Comparison of ENCODE assay signal across 11 mouse cellular contexts in genomic region chr8:8489784-8490183, GRCm38 (mm10).
DNase-seq lines count a peak whose midpoint lies in the region; ATAC-seq and TF ChIP-seq lines count a peak whose summit lies in the region.
"Had no signal": no experiment of that assay in that cellular context is flagged by ENCODE, and none has a peak within 500 bp of the region (broad histone marks: within the 10 kb centered on the region; RNA-seq: fewer than 3 reads in every experiment).

No protein-coding gene starts in this region.

- no peak for DNase-seq in heart, adult 9 months (ENCODE audit: low spot score in 2 of 2)
- peak; percentile 49 for DNase-seq in embryo, embryonic 11 days
- DNase-seq in hindbrain, embryonic 11.5 days (ENCODE audit: low spot score): peak; percentile 55
- no peak for DNase-seq in midbrain, postnatal 0 days (ENCODE audit: low spot score)
- no peak for DNase-seq in kidney, adult 11 months
- no peak for DNase-seq in adrenal gland, adult 18-20 months (ENCODE audit: low spot score in 2 of 2)
- no peak for DNase-seq in stomach, postnatal 0 days (ENCODE audit: low spot score)
- DNase-seq: gastrocnemius, postnatal 10 days had no signal

- WGBS in heart, embryonic 12.5 days: 11% methylated on average over 9 of the region's 9 CpGs
- 3% methylated on average over 9 of the region's 9 CpGs for WGBS in hindbrain, embryonic 11.5 days
- 11% methylated on average over 9 of the region's 9 CpGs for WGBS in midbrain, postnatal 0 days
- WGBS in stomach, postnatal 0 days: 49% methylated on average over 9 of the region's 9 CpGs

- no peak for TF ChIP-seq CTCF in midbrain, postnatal 0 days (IDR thresholded peaks at IDR 0.05)
- TF ChIP-seq CTCF in stomach, postnatal 0 days (IDR thresholded peaks at IDR 0.05; ENCODE audit: low read depth): no peak

- H3K4me2 ChIP-seq in heart, embryonic 12.5 days: peak overlapping the region; percentile 58
- H3K4me2 ChIP-seq in hindbrain, embryonic 11.5 days (replicated peaks; ENCODE audit: low read depth, low read length): no peak overlapping the region; the same call in 1 of the 2 replicates
- H3K4me2 ChIP-seq in midbrain, postnatal 0 days (ENCODE audit: low read depth, low read length, poor library complexity, severe bottlenecking): peak overlapping the region; percentile 26
- H3K4me2 ChIP-seq in stomach, postnatal 0 days (replicated peaks; ENCODE audit: low read depth): no peak overlapping the region

- peaks cover 37% of the 10 kb centered on the region for H3K4me1 ChIP-seq in heart, embryonic 12.5 days (replicated peaks)
- H3K4me1 ChIP-seq in hindbrain, embryonic 11.5 days (replicated peaks; ENCODE audit: control insufficient read depth, insufficient read depth, low read length): peaks cover 12% of the 10 kb centered on the region
- peaks cover 16% of the 10 kb centered on the region for H3K4me1 ChIP-seq in midbrain, postnatal 0 days (ENCODE audit: insufficient read depth, low read length)
- H3K4me1 ChIP-seq in stomach, postnatal 0 days (replicated peaks; ENCODE audit: control insufficient read depth, insufficient read depth): peaks cover 4% of the 10 kb centered on the region; the same call in 1 of the 2 replicates

- H3K27ac ChIP-seq in heart, embryonic 12.5 days (ENCODE audit: poor library complexity, severe bottlenecking): no peak overlapping the region
- peak overlapping the region; percentile 71 for H3K27ac ChIP-seq in hindbrain, embryonic 11.5 days (ENCODE audit: low read depth, low read length)
- no peak overlapping the region for H3K27ac ChIP-seq in midbrain, postnatal 0 days (ENCODE audit: low read depth, low read length)
- H3K27ac ChIP-seq in stomach, postnatal 0 days (replicated peaks): no peak overlapping the region
- H3K27ac ChIP-seq: liver, embryonic 13.5 days had no signal

- H3K27me3 ChIP-seq in heart, embryonic 12.5 days (replicated peaks): no peaks in the 10 kb centered on the region; the same call in 1 of the 2 replicates
- no peaks in the 10 kb centered on the region; the same call in 1 of the 2 replicates for H3K27me3 ChIP-seq in hindbrain, embryonic 11.5 days (ENCODE audit: control insufficient read depth, insufficient read depth, low read length)
- no peaks in the 10 kb centered on the region for H3K27me3 ChIP-seq in midbrain, postnatal 0 days (ENCODE audit: insufficient read depth, low read length)
- no peaks in the 10 kb centered on the region for H3K27me3 ChIP-seq in stomach, postnatal 0 days (ENCODE audit: control insufficient read depth, insufficient read depth, low read length)

- no peak for TF ChIP-seq EP300 in stomach, postnatal 0 days (optimal IDR thresholded peaks at IDR 0.05)

- ATAC-seq in heart, embryonic 12.5 days (ENCODE audit: insufficient number of reproducible peaks, low FRiP score): no peak
- peak; percentile 47 for ATAC-seq in hindbrain, embryonic 11.5 days (ENCODE audit: low FRiP score)
- no peak for ATAC-seq in midbrain, postnatal 0 days (ENCODE audit: low FRiP score)
- ATAC-seq in stomach, postnatal 0 days (ENCODE audit: low FRiP score, low TSS enrichment): no peak
- ATAC-seq: intestine, postnatal 0 days had no signal

- no peak overlapping the region for H3K4me3 ChIP-seq in heart, embryonic 12.5 days
- H3K4me3 ChIP-seq in hindbrain, embryonic 11.5 days (ENCODE audit: low read depth, low read length): no peak overlapping the region
- H3K4me3 ChIP-seq in midbrain, postnatal 0 days (ENCODE audit: low read depth, low read length): no peak overlapping the region
- H3K4me3 ChIP-seq in stomach, postnatal 0 days (ENCODE audit: low read depth, low read length): no peak overlapping the region

- no peak overlapping the region for H3K9ac ChIP-seq in heart, embryonic 12.5 days
- peak overlapping the region; percentile 12; the same call in 1 of the 2 replicates for H3K9ac ChIP-seq in hindbrain, embryonic 11.5 days (ENCODE audit: low read depth, low read length)
- 0 out of 2 replicates have a peak overlapping the region, but pooled peaks have one; percentile 26 for H3K9ac ChIP-seq in midbrain, postnatal 0 days (replicated peaks; ENCODE audit: low read length, poor library complexity, severe bottlenecking)
- no peak overlapping the region for H3K9ac ChIP-seq in stomach, postnatal 0 days (ENCODE audit: low read length)
- H3K9ac ChIP-seq: liver, embryonic 13.5 days had no signal

- H3K9me3 ChIP-seq in heart, embryonic 12.5 days (replicated peaks): no peaks in the 10 kb centered on the region
- H3K9me3 ChIP-seq in hindbrain, embryonic 11.5 days (ENCODE audit: control insufficient read depth, low read length): no peaks in the 10 kb centered on the region
- H3K9me3 ChIP-seq in midbrain, postnatal 0 days (ENCODE audit: low read length): no peaks in the 10 kb centered on the region
- H3K9me3 ChIP-seq in stomach, postnatal 0 days (ENCODE audit: control insufficient read depth, low read length): no peaks in the 10 kb centered on the region
- H3K9me3 ChIP-seq: liver, embryonic 13.5 days had no signal

- no peaks in the 10 kb centered on the region for H3K36me3 ChIP-seq in heart, embryonic 12.5 days
- H3K36me3 ChIP-seq in hindbrain, embryonic 11.5 days (ENCODE audit: control insufficient read depth, insufficient read depth, low read length): no peaks in the 10 kb centered on the region
- no peaks in the 10 kb centered on the region for H3K36me3 ChIP-seq in midbrain, postnatal 0 days (ENCODE audit: insufficient read depth, low read length)
- no peaks in the 10 kb centered on the region for H3K36me3 ChIP-seq in stomach, postnatal 0 days (ENCODE audit: control insufficient read depth, insufficient read depth, low read length)
- H3K36me3 ChIP-seq: liver, embryonic 13.5 days had no signal

Comparison
In these comparisons a context has a peak if more than half of its experiments do, and no peak if none do; other contexts are left out.
1. H3K4me2 ChIP-seq: peak in heart, embryonic 12.5 days (single experiment) and midbrain, postnatal 0 days (single experiment); none in hindbrain, embryonic 11.5 days (single experiment) and stomach, postnatal 0 days (single experiment).
2. H3K9ac ChIP-seq: peak in hindbrain, embryonic 11.5 days (single experiment) and midbrain, postnatal 0 days (single experiment); none in heart, embryonic 12.5 days (single experiment) and stomach, postnatal 0 days (single experiment).
3. DNase-seq: peak in embryo, embryonic 11 days (single experiment) and hindbrain, embryonic 11.5 days (single experiment); none in heart, adult 9 months (0 of 2), midbrain, postnatal 0 days (single experiment), kidney, adult 11 months (single experiment), adrenal gland, adult 18-20 months (0 of 2) and stomach, postnatal 0 days (single experiment).